Mouse (Mus musculus) thymus, adult 2 months (tissue): ENCODE measurements around the gene Dmwd.

Source experiments
- CTCF ChIP-seq: fragments of 200-500 bp; IDR thresholded peaks from 2 replicates; pipeline ENCODE4 v1.5.1; 2012; ENCODE audit warnings: mild to moderate bottlenecking, control low read depth, low read length, moderate library complexity, borderline replicate concordance; ENCODE audit not compliant: control insufficient read depth, poor library complexity, insufficient read depth; ENCODE audit errors: extremely low read depth
- POLR2A ChIP-seq: fragments of 200-500 bp; IDR thresholded peaks from 2 replicates; pipeline ENCODE4 v1.6.1; 2012; ENCODE audit warnings: mild to moderate bottlenecking, low read length, control low read depth, moderate library complexity; ENCODE audit not compliant: control insufficient read depth, poor library complexity, insufficient read depth; ENCODE audit errors: extremely low read depth

- TF ChIP-seq CTCF (no peak), POLR2A (no peak)
Measured at GRCm38 (mm10) chr7:19109565-19109964, 33.5 kb downstream of the Dmwd start.
